Mouse (Mus musculus): ENCODE measurements around the gene Nipbl. TPM values are rescaled to one million over a fixed set of nuclear protein-coding genes. Genes with fewer than 3 reads are reported as not detected.
"Not testable (repeated sequence)": the region's sequence is repeated elsewhere in the genome, so short reads cannot be mapped to it uniquely, and the experiment has no call there.

Nipbl gene
- polyA plus RNA-seq, 1 experiment from 2014 or later, result 17.0 TPM

GRCm38 (mm10) chr15:8279320-8279779 lies 164.9 kb downstream of the Nipbl start:
- Histone ChIP-seq H3K9ac (peak overlapping the region; percentile 43; the same call in 1 of the 2 replicates), H3K27ac (replicated peaks) (no peak overlapping the region), H3K4me1 (replicated peaks) (no peaks in the 10 kb centered on the region), H3K36me3 (peaks cover 12% of the 10 kb centered on the region), H3K4me3 (peak overlapping the region; percentile 30), H3K9me3 (no peaks in the 10 kb centered on the region), H3K27me3 (no peaks in the 10 kb centered on the region), H3K4me2 (peak overlapping the region; percentile 54)
- ATAC-seq (ENCODE audit: low read depth), result no peak; the same call in 1 of the 2 replicates
- WGBS, result 35% methylated on average over 17 of the region's 17 CpGs

- not testable (repeated sequence) for H3K27ac ChIP-seq (replicated peaks); ATAC-seq (ENCODE audit: low read depth); H3K9ac ChIP-seq; H3K27me3 ChIP-seq; H3K9me3 ChIP-seq; H3K4me3 ChIP-seq; H3K4me1 ChIP-seq (replicated peaks); H3K4me2 ChIP-seq
- H3K36me3 ChIP-seq, result peaks cover 24% of the 10 kb centered on the region
- WGBS, result 91% methylated on average over 4 of the region's 4 CpGs
These were observed 166.3 kb downstream of the Nipbl start for GRCm38 (mm10) chr15:8277916-8278315.

- Histone ChIP-seq H3K9me3 (no peaks in the 10 kb centered on the region), H3K4me1 (replicated peaks) (no peaks in the 10 kb centered on the region), H3K36me3 (peaks cover 81% of the 10 kb centered on the region), H3K9ac (no peak overlapping the region), H3K27me3 (no peaks in the 10 kb centered on the region), H3K27ac (replicated peaks) (no peak overlapping the region), H3K4me2 (no peak overlapping the region), H3K4me3 (no peak overlapping the region)
- no peak for ATAC-seq (ENCODE audit: low read depth)
- 92% methylated on average over 8 of the region's 8 CpGs for WGBS
These were observed 172.3 kb downstream of the Nipbl start for GRCm38 (mm10) chr15:8271952-8272351.

- WGBS, result 91% methylated on average over 8 of the region's 8 CpGs
- Histone ChIP-seq H3K9me3 (no peaks in the 10 kb centered on the region), H3K27ac (replicated peaks) (no peak overlapping the region), H3K36me3 (peaks cover 93% of the 10 kb centered on the region), H3K4me3 (no peak overlapping the region), H3K4me1 (replicated peaks) (no peaks in the 10 kb centered on the region), H3K4me2 (no peak overlapping the region), H3K9ac (no peak overlapping the region), H3K27me3 (no peaks in the 10 kb centered on the region)
- no peak for ATAC-seq (ENCODE audit: low read depth)
These were observed 176.0 kb downstream of the Nipbl start for GRCm38 (mm10) chr15:8268231-8268630.

- 96% methylated on average over 3 of the region's 3 CpGs for WGBS
These were observed 177.1 kb downstream of the Nipbl start for GRCm38 (mm10) chr15:8267211-8267610.

GRCm38 (mm10) chr15:8265946-8266345 lies 178.3 kb downstream of the Nipbl start:
- no peaks in the 10 kb centered on the region for H3K27me3 ChIP-seq
- no peak overlapping the region for H3K4me3 ChIP-seq
- H3K9ac ChIP-seq, result no peak overlapping the region
- 76% methylated on average over 3 of the region's 3 CpGs for WGBS
- no peak for ATAC-seq (ENCODE audit: low read depth)
- H3K36me3 ChIP-seq, result peaks cover 92% of the 10 kb centered on the region
- no peaks in the 10 kb centered on the region for H3K4me1 ChIP-seq (replicated peaks)
- H3K4me2 ChIP-seq, result no peak overlapping the region
- H3K27ac ChIP-seq (replicated peaks), result no peak overlapping the region
- no peaks in the 10 kb centered on the region for H3K9me3 ChIP-seq

More at GRCm38 (mm10) chr15:8267211-8267610, 177.1 kb downstream of the Nipbl start:
- Histone ChIP-seq H3K4me2 (no peak overlapping the region), H3K4me3 (no peak overlapping the region), H3K9me3 (no peaks in the 10 kb centered on the region), H3K27ac (replicated peaks) (no peak overlapping the region), H3K4me1 (replicated peaks) (no peaks in the 10 kb centered on the region), H3K36me3 (peaks cover 93% of the 10 kb centered on the region), H3K27me3 (no peaks in the 10 kb centered on the region), H3K9ac (no peak overlapping the region)
- no peak for ATAC-seq (ENCODE audit: low read depth)

Other genes starting within 250 kb of the Nipbl start
- gene Gm2310, start 75.5 kb upstream of the Nipbl start, polyA plus RNA-seq (2015; fragmentation: Nextera tagmentation; extraction: Ambion mirVana), result not detected in 2 replicates